Mouse (Mus musculus) intestine, embryonic 15.5 days (tissue): ENCODE measurements around the gene Slc38a10. TPM values are rescaled to one million over a fixed set of nuclear protein-coding genes. Genes with fewer than 3 reads are reported as not detected.

ENCODE experiments used
- ATAC-seq: fragments of 200-750 bp; cut with Nextera tagmentation; 2 replicates; pipeline ENCODE4 v1.8.0; 2017; ENCODE audit warnings: moderate TSS enrichment, moderate library complexity
- H3K27ac ChIP-seq: fragments of 300-500 bp; sonication (generic); 2 replicates; pipeline ENCODE4 v1.5.1; 2015; ENCODE audit warnings: mild to moderate bottlenecking, inconsistent platforms
- H3K27me3 ChIP-seq: fragments of 300-500 bp; sonication (generic); replicated peaks from 2 replicates; pipeline ENCODE4 v1.6.1; 2015; ENCODE audit warnings: inconsistent platforms
- H3K36me3 ChIP-seq: fragments of 300-500 bp; sonication (generic); 2 replicates; pipeline ENCODE4 v1.6.1; 2015; ENCODE audit warnings: inconsistent platforms
- H3K4me1 ChIP-seq: fragments of 300-500 bp; sonication (generic); replicated peaks from 2 replicates; pipeline ENCODE4 v1.6.1; 2015; ENCODE audit warnings: inconsistent platforms
- H3K4me2 ChIP-seq: fragments of 300-500 bp; sonication (generic); replicated peaks from 2 replicates; pipeline ENCODE4 v1.6.1; 2015; ENCODE audit warnings: mild to moderate bottlenecking, inconsistent platforms
- H3K4me3 ChIP-seq: fragments of 300-500 bp; sonication (generic); replicated peaks from 2 replicates; pipeline ENCODE4 v1.5.1; 2015; ENCODE audit warnings: inconsistent platforms
- H3K9ac ChIP-seq: fragments of 300-500 bp; sonication (generic); 2 replicates; pipeline ENCODE4 v1.6.1; 2015; ENCODE audit warnings: inconsistent platforms
- H3K9me3 ChIP-seq: fragments of 300-500 bp; sonication (generic); 2 replicates; pipeline ENCODE4 v1.6.1; 2016; ENCODE audit warnings: inconsistent platforms
- WGBS: fragments of 180-500 bp; shearing (Covaris S2); methylation state at CpG from one replicate; pipeline ENCODE4 v1.1.7; 2015; 5-methylcytosine and 5-hydroxymethylcytosine counted together
- polyA plus RNA-seq: library from polyadenylated mRNA; unstranded; fragments of >200 nt; fragmentation: Nextera tagmentation; extraction: Ambion mirVana; gene quantifications from 2 replicates; pipeline ENCODE4 v1.2.1, GENCODE M21; 2015

Slc38a10 gene
- polyA plus RNA-seq, 1 experiment from 2014 or later, result 81.8 TPM

DNA sequence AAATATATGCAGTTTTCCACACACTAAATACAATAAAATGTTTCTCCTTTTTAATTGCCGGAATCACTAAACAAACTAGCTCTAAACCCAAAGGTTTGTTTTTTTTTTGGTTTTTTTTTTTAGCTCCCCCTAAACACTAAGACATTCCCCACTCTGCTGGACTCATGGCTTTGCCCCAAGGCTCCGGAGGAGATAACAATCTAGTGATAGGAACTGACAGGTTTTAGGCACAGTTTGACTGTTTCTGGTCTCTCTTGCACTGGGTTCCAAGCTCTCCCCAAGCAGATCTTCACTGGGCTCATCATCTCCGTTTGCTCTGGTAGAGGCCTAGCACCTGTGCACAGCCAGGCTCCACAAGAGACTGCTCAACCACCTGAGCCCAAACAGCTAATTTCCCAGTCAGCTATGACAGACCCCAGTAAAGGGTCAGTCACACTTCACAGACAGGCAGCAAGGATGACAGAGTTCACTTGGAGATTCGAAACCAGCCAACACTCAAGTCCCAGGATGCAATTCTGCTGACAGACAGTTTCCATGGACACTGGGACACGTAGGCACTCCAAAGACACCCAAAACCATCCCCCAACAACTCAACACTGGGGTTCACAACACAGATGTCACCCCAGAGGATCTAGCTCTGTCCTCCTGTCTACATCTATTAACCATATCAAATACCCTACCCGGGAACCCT lies 1.5 kb downstream of the Slc38a10 start:
- 41% methylated on average over 6 of the region's 6 CpGs for WGBS
- Histone ChIP-seq H3K4me3 (peak overlapping the region; percentile 79), H3K27me3 (no peaks in the 10 kb centered on the region), H3K4me1 (peaks cover 12% of the 10 kb centered on the region), H3K36me3 (0 out of 2 replicates have a peak, but pooled peaks cover 2% of the 10 kb centered on the region), H3K4me2 (peak overlapping the region; percentile 77), H3K9ac (peak overlapping the region; percentile 38; the same call in 1 of the 2 replicates), H3K27ac (no peak overlapping the region), H3K9me3 (no peaks in the 10 kb centered on the region)
- no peak for ATAC-seq

DNA sequence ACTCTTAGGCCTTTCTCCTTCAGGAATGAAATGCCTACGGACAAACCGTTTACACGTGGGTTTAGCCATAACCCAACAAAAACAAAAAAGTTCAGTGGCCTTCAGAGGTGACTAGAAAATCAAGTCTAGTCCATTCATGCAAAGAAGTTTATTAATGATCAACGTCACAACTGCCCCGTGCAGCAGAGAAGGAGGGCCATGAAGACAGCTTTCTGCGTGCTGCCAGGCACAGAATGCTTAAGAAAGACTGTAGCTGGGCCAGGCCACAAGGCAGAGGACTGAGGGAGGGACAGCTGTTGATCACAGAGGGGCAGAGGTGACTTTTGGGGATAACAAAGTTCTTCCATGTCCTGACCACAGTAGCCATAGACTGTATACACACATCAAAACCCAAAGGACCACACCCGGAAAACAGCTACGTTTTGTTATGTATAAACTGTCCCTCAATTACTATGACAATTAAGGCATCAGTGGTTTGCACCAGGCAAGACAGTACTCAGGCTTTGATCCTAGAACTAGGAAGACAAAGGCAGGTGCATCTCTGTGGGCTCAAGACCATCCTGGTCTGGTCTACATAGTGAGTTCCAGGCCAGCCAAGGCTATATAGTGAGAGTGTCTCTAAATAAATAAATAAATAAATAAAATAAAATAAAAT lies 2.8 kb downstream of the Slc38a10 start:
- Histone ChIP-seq H3K4me3 (no peak overlapping the region), H3K4me2 (no peak overlapping the region)

DNA sequence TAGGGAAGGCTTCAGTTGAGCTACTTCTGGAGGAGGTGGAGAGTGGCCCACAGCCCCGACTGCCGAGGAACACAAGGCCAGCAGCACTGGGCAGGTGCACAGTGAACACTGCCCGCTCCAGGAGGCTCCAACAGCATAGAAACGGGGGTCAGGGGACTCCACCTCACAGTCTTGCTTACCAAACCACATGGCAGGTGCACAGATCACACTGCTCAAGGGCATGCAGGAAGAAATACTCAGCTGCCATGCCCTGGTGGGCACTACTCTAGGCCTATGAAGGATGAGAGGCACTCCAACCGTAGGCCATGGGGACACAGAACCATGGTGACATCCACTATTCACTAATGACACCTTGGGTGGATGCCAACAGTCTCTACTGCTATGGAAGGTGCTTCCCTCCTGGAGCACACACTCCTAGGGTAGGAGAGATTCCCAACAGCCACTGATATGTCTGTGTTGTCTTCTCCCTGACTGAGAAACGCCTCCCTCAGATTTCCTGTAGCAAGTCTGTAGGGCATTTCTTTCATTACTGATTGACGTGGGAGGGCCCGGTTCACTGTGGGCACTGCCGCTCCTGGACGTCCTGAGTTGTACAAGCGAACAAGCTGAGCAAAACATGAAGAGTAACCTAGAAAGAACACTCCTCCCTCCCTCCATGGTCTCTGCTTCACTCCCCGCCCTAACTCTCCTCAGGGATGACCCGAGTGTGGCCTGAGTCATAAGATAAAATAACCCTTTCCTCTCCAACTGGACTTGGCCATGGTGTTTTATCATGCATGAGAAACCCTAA lies 7.2 kb downstream of the Slc38a10 start:
- no peaks in the 10 kb centered on the region for H3K27me3 ChIP-seq
- no peaks in the 10 kb centered on the region for H3K9me3 ChIP-seq
- H3K4me2 ChIP-seq, result no peak overlapping the region
- H3K27ac ChIP-seq, result 0 out of 2 replicates have a peak overlapping the region, but pooled peaks have one; percentile 36
- 0 out of 2 replicates have a peak, but pooled peaks cover 5% of the 10 kb centered on the region for H3K36me3 ChIP-seq
- H3K9ac ChIP-seq, result no peak overlapping the region
- 62% methylated on average over 13 of the region's 13 CpGs for WGBS
- no peak overlapping the region for H3K4me3 ChIP-seq
- H3K4me1 ChIP-seq, result peaks cover 11% of the 10 kb centered on the region; the same call in 1 of the 2 replicates
- ATAC-seq, result no peak

More for the DNA sequence above, 2.8 kb downstream of the Slc38a10 start:
- Histone ChIP-seq H3K27me3 (no peaks in the 10 kb centered on the region), H3K9ac (no peak overlapping the region), H3K4me1 (peaks cover 20% of the 10 kb centered on the region), H3K27ac (no peak overlapping the region), H3K36me3 (0 out of 2 replicates have a peak, but pooled peaks cover 5% of the 10 kb centered on the region), H3K9me3 (no peaks in the 10 kb centered on the region)
- ATAC-seq, result no peak
- WGBS, result 70% methylated on average over 8 of the region's 8 CpGs

DNA sequence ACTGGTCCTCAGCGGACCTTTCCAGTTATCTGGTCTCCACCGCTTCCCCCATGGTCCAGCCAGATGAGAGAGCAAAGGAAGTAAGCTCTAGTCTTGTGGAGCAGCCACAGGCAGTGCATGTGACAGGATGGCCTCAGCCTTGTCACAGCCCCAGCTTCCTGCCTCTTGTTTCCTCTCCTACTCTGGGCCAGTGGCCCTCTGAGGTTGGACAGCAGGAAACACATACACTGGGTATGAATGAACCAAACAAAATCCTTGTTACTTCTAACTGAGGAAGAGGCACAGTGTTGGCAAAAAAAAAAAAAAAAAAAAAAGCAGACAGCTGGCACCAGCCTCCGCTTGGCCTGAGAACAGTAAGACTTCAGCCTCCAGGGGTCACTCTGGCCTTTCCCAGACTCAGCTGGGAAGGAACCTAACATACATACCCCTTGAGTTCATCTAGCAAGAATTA lies 8.5 kb downstream of the Slc38a10 start:
- Histone ChIP-seq H3K4me1 (peaks cover 24% of the 10 kb centered on the region), H3K4me3 (no peak overlapping the region), H3K9me3 (no peaks in the 10 kb centered on the region), H3K4me2 (no peak overlapping the region), H3K36me3 (0 out of 2 replicates have a peak, but pooled peaks cover 7% of the 10 kb centered on the region), H3K27ac (peak overlapping the region; percentile 41; the same call in 1 of the 2 replicates), H3K27me3 (no peaks in the 10 kb centered on the region), H3K9ac (no peak overlapping the region)
- peak; percentile 60; the same call in 1 of the 2 replicates for ATAC-seq
- 80% methylated on average over 3 of the region's 3 CpGs for WGBS

DNA sequence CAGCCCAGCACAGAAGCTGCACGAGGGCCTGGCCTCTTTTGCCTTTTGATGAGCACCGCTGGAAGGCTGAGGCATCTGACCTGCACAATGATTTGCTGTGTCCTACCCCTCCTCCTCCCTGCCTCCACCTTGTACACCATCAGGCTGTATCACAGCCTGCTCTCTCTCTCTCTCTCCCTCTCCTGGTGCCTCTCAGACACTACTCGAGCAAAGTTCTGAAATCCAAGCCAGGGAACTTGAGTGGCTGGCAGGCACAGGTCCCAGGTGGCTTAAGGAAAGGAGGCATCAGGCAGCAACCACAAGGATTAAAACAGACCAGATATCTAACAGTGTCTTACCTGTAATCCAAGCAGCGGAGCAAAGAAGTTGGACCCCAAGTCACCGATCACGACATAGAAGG lies 10.9 kb downstream of the Slc38a10 start:
- Histone ChIP-seq H3K27ac (no peak overlapping the region), H3K4me3 (no peak overlapping the region), H3K4me2 (no peak overlapping the region), H3K9ac (no peak overlapping the region), H3K27me3 (no peaks in the 10 kb centered on the region), H3K4me1 (peaks cover 37% of the 10 kb centered on the region), H3K9me3 (no peaks in the 10 kb centered on the region), H3K36me3 (0 out of 2 replicates have a peak, but pooled peaks cover 7% of the 10 kb centered on the region)
- whole genome bisulfite sequencing, result 68% methylated on average over 6 of the region's 6 CpGs
- ATAC-seq, result no peak

DNA sequence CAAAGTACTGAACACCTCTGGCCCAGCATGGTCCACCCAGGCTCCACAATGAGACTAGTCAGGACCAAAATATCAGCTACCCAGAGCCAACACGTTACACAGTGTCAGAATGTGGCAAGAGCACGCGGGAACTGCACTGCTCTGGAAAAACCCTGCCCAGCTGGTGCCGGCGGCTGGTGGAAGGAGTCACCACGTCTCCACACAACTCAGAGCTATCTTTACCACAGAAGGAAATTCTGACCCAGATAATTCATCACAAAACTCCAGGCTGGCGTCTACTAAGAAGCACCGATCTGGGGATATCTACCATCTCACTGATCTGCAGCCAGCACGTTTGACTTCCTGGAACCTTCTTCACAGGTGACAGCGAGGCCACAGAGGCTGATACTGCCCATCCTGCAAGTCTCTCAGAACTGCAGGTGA lies 11.8 kb downstream of the Slc38a10 start:
- Histone ChIP-seq H3K4me1 (peaks cover 38% of the 10 kb centered on the region), H3K27ac (no peak overlapping the region), H3K36me3 (0 out of 2 replicates have a peak, but pooled peaks cover 7% of the 10 kb centered on the region), H3K4me2 (no peak overlapping the region), H3K9ac (no peak overlapping the region), H3K9me3 (no peaks in the 10 kb centered on the region), H3K27me3 (no peaks in the 10 kb centered on the region), H3K4me3 (no peak overlapping the region)
- 77% methylated on average over 10 of the region's 10 CpGs for WGBS
- no peak for ATAC-seq

DNA sequence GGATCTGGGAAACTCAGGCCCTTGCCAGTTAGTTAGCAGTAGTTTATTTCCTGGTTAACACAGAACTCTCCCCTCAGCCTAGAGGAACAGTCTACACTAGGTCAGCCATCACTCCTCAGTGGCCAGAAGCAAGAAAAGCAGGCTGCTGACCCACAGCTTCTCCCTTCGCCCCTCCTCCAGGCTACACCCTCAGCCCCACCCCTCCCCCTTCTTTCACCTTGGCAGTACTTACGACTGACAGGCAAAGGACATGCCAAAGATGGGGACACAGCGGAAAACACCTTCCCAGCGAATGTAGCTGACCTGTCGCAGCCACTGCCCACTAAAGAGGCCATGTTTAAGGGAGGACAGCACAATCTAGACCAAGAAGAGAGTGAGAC lies 13.5 kb downstream of the Slc38a10 start:
- peak overlapping the region; percentile 58; the same call in 1 of the 2 replicates for H3K27ac ChIP-seq
- H3K4me2 ChIP-seq, result no peak overlapping the region
- H3K36me3 ChIP-seq, result 0 out of 2 replicates have a peak, but pooled peaks cover 5% of the 10 kb centered on the region
- H3K27me3 ChIP-seq, result no peaks in the 10 kb centered on the region
- no peaks in the 10 kb centered on the region for H3K9me3 ChIP-seq
- H3K4me1 ChIP-seq, result peaks cover 32% of the 10 kb centered on the region
- 41% methylated on average over 5 of the region's 5 CpGs for WGBS
- ATAC-seq, result peak; percentile 30; the same call in 1 of the 2 replicates
- no peak overlapping the region for H3K9ac ChIP-seq
- no peak overlapping the region for H3K4me3 ChIP-seq

DNA sequence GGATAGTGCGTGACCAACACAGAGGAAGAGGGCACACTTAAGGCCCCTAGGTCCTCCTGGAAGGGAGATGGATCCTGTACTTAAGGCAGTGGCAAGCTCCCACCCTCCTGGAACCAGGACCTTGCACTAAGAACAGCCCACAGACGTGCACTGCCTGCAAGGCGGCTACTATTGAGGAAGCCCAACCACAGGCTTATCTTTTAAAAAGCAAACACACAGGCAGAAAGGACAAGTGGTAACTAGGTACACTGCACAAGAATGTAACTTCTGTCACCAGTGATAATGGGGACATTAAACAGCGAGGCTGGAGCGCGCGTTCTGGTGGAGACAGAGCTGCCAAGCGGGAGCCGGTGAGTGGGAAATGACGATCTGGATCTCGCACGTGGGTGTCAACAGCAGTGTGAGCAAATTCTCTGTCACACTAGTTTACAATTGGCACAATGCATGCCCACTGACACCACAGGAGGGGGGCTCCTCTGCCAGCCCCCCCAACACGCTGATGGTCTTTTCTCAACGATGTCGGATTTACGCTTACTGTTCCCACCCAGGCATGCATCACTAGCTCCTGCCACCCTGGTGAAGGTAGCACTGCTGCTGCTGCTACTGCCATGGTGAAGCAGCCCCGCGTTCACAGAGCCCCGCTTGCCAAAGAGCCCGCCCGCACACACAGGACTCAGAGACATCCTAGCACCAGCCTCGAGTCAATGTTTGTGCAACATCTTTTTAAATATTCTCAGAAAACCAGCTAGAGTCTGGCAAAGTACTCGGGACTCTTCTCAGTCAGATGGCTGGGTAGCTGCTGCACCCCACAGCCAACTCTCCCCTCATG lies 14.1 kb downstream of the Slc38a10 start:
- peak; percentile 83 for ATAC-seq
- peaks cover 32% of the 10 kb centered on the region for H3K4me1 ChIP-seq
- H3K4me2 ChIP-seq, result no peak overlapping the region; the same call in 1 of the 2 replicates
- H3K36me3 ChIP-seq, result 0 out of 2 replicates have a peak, but pooled peaks cover 5% of the 10 kb centered on the region
- H3K4me3 ChIP-seq, result no peak overlapping the region
- H3K27ac ChIP-seq, result peak overlapping the region; percentile 58; the same call in 1 of the 2 replicates
- no peaks in the 10 kb centered on the region for H3K27me3 ChIP-seq
- WGBS, result 56% methylated on average over 23 of the region's 23 CpGs
- H3K9ac ChIP-seq, result no peak overlapping the region
- no peaks in the 10 kb centered on the region for H3K9me3 ChIP-seq

DNA sequence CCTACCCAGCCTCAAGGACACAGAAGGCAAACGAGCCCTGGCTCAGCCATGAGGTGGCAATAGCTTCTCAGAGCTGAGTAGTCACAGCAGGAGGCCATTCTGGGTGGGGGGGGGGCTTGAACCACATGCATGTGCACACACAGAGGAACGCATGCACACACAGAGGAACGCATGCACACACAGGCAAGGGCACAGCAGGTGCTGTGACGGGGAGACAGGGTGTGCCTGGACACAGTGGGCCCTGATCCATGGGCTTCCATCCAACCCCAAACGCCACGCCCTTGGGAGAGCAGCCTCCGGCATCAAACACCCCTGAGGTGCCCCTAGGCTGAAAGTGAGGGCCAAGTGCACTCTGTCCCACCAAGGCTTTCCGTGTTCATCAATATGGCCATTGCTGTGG lies 15.0 kb downstream of the Slc38a10 start:
- H3K4me2 ChIP-seq, result no peak overlapping the region
- H3K4me3 ChIP-seq, result no peak overlapping the region
- no peaks in the 10 kb centered on the region for H3K27me3 ChIP-seq
- peak; percentile 22 for ATAC-seq
- 74% methylated on average over 8 of the region's 8 CpGs for WGBS
- no peaks in the 10 kb centered on the region for H3K9me3 ChIP-seq
- peaks cover 32% of the 10 kb centered on the region for H3K4me1 ChIP-seq
- H3K36me3 ChIP-seq, result 0 out of 2 replicates have a peak, but pooled peaks cover 5% of the 10 kb centered on the region
- H3K27ac ChIP-seq, result no peak overlapping the region
- H3K9ac ChIP-seq, result no peak overlapping the region

DNA sequence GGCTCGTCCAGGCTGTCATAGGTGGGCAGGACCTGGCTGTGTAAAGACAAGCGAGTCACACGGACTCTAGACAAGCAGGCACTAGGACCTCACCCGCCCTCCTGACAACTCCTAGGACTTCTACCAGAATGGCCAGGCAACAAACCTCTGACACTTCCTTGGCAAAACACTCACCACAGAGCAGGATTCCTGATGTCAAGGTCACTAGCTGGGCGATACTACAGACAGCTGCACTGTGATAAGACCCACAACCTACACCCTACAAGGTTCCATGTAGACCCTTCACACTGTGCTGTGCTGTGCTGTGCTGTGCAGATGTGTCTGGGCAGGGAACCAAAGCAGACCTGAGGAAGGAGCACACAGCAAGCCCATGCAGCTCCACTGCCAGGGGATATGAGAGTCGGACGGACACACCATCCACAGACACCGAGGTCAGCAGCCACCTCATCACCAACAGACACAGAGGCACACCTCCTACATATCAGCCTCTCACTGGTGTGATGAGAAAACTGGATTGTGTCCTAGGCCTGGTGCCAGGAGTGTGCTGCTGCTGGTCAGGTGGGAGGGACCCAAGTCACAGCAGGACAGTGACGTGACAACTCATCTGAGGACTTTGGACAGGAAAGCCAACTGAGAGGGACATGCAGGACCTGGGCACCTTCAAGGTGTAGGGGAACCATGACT lies 16.2 kb downstream of the Slc38a10 start:
- Histone ChIP-seq H3K9ac (no peak overlapping the region), H3K36me3 (peaks cover 8% of the 10 kb centered on the region), H3K4me1 (peaks cover 32% of the 10 kb centered on the region), H3K27ac (no peak overlapping the region), H3K27me3 (no peaks in the 10 kb centered on the region), H3K4me3 (no peak overlapping the region), H3K4me2 (no peak overlapping the region), H3K9me3 (no peaks in the 10 kb centered on the region)
- WGBS, result 87% methylated on average over 9 of the region's 9 CpGs
- ATAC-seq, result 0 out of 2 replicates have a peak, but pooled peaks have one; percentile 10

DNA sequence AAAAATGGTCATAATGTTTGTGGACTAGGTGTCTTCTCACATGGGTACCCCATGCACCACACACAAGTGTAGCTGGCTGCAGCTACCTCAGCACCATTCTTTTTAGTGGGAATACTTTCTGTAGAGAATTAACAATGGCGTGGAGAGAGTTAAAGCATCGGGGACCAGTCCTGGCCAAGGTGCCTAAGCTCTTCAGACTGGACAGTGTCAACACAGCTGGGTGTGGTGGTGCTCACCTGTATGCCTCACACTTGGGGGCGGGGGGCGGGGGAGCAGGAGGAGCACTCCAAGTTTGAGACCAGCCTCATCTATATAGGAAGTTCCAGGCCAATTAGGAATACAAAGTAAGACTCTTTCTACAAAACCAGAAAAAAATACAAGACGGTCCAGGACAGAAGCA lies 17.0 kb downstream of the Slc38a10 start:
- H3K4me2 ChIP-seq, result no peak overlapping the region
- 84% methylated on average over 5 of the region's 5 CpGs for WGBS
- peaks cover 32% of the 10 kb centered on the region for H3K4me1 ChIP-seq
- no peaks in the 10 kb centered on the region for H3K27me3 ChIP-seq
- no peak overlapping the region for H3K27ac ChIP-seq
- H3K9ac ChIP-seq, result no peak overlapping the region
- no peaks in the 10 kb centered on the region for H3K9me3 ChIP-seq
- H3K4me3 ChIP-seq, result no peak overlapping the region
- peaks cover 8% of the 10 kb centered on the region for H3K36me3 ChIP-seq
- no peak for ATAC-seq
